Mouse (Mus musculus) midbrain, embryonic 16.5 days (tissue): ENCODE data around the gene Paqr5. TPM values are rescaled to one million over a fixed set of nuclear protein-coding genes. Genes with fewer than 3 reads are reported as not detected.

Experiments
- ATAC-seq: fragments of 200-750 bp; cut with Nextera tagmentation; 2 replicates; pipeline ENCODE4 v1.8.0; 2017; ENCODE audit warnings: moderate TSS enrichment
- H3K27ac ChIP-seq: fragments of 300-500 bp; sonication (generic); 2 replicates; pipeline ENCODE4 v1.5.1; 2014; ENCODE audit warnings: mild to moderate bottlenecking, low read length, mixed read lengths
- H3K27me3 ChIP-seq: fragments of 300-500 bp; sonication (generic); 2 replicates; pipeline ENCODE4 v1.6.1; 2014; ENCODE audit warnings: low read depth, low read length, mixed read lengths; ENCODE audit not compliant: control insufficient read depth, insufficient read depth
- H3K36me3 ChIP-seq: fragments of 300-500 bp; sonication (generic); 2 replicates; pipeline ENCODE4 v1.6.1; 2014; ENCODE audit warnings: mild to moderate bottlenecking, low read length, moderate library complexity, mixed read lengths; ENCODE audit not compliant: control insufficient read depth, insufficient read depth
- H3K4me1 ChIP-seq: fragments of 300-500 bp; sonication (generic); 2 replicates; pipeline ENCODE4 v1.6.1; 2014; ENCODE audit warnings: mild to moderate bottlenecking, low read length, mixed read lengths; ENCODE audit not compliant: control insufficient read depth, insufficient read depth
- H3K4me2 ChIP-seq: fragments of 300-500 bp; sonication (generic); 2 replicates; pipeline ENCODE4 v1.6.1; 2014; ENCODE audit warnings: mild to moderate bottlenecking, low read length, mixed read lengths
- H3K4me3 ChIP-seq: fragments of 300-500 bp; sonication (generic); 2 replicates; pipeline ENCODE4 v1.5.1; 2014; ENCODE audit warnings: low read depth, mild to moderate bottlenecking, low read length, moderate library complexity, mixed read lengths
- H3K9ac ChIP-seq: fragments of 300-500 bp; sonication (generic); 2 replicates; pipeline ENCODE4 v1.6.1; 2014; ENCODE audit warnings: low read depth, low read length, mixed read lengths
- H3K9me3 ChIP-seq: fragments of 300-500 bp; sonication (generic); replicated peaks from 2 replicates; pipeline ENCODE4 v1.6.1; 2014; ENCODE audit warnings: mild to moderate bottlenecking, low read length, mixed read lengths; ENCODE audit not compliant: control insufficient read depth, poor library complexity, severe bottlenecking
- WGBS: fragments of 180-500 bp; shearing (Covaris S2); extraction: QIAGEN DNeasy Blood & Tissue Kit; methylation state at CpG from one replicate; pipeline ENCODE4 v1.1.7; 2014; 5-methylcytosine and 5-hydroxymethylcytosine counted together
- polyA plus RNA-seq: library from polyadenylated mRNA; unstranded; fragments of >200 nt; fragmentation: Nextera tagmentation; extraction: Ambion mirVana; gene quantifications from 2 replicates; pipeline ENCODE4 v1.2.1, GENCODE M21; 2015

Paqr5 gene
- polyA plus RNA-seq, 1 experiment from 2014 or later, result 0.18 TPM

- Histone ChIP-seq H3K4me3 (no peak overlapping the region), H3K27ac (no peak overlapping the region), H3K4me1 (no peaks in the 10 kb centered on the region), H3K4me2 (peak overlapping the region; percentile 34), H3K36me3 (no peaks in the 10 kb centered on the region), H3K9me3 (no peaks in the 10 kb centered on the region), H3K9ac (no peak overlapping the region), H3K27me3 (no peaks in the 10 kb centered on the region)
- 3% methylated on average over 20 of the region's 20 CpGs for WGBS
- ATAC-seq, result peak; percentile 66; the same call in 1 of the 2 replicates
Observed at GRCm38 (mm10) chr9:62040008-62040608, 13.5 kb upstream of the Paqr5 start.

GRCm38 (mm10) chr9:62035806-62036205 is 9.2 kb upstream of the Paqr5 start:
- WGBS, result 63% methylated on average over 1 of the region's 1 CpGs
- Histone ChIP-seq H3K9me3 (no peaks in the 10 kb centered on the region), H3K4me3 (no peak overlapping the region)

DNA sequence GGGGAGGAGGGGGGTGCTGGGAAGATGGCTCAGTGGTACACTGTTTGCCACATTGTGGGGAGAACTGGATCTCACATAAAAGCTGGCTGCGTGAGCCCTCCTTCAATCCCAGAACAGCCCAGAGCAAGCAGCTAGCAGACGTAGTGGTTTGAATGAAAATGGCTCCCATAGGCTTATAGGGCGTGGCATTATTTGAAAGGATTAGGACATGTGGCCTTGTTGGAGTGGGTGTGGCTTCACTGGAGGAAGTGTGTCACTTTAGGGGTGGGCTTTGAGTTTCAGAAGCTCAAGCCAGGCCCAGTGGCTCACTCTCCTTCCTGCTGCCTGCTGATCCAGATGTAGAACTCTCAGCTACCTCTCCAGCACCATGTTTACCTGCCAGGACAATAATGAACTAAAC is 5.5 kb upstream of the Paqr5 start:
- no peak for ATAC-seq
- Histone ChIP-seq H3K9me3 (no peaks in the 10 kb centered on the region), H3K9ac (no peak overlapping the region), H3K27ac (no peak overlapping the region), H3K36me3 (no peaks in the 10 kb centered on the region), H3K4me3 (no peak overlapping the region), H3K4me2 (no peak overlapping the region), H3K4me1 (no peaks in the 10 kb centered on the region), H3K27me3 (peaks cover 2% of the 10 kb centered on the region)
- 90% methylated on average over 3 of the region's 3 CpGs for WGBS

More at GRCm38 (mm10) chr9:62035806-62036205, 9.2 kb upstream of the Paqr5 start:
- H3K4me1 ChIP-seq, result no peaks in the 10 kb centered on the region
- ATAC-seq, result no peak
- H3K36me3 ChIP-seq, result no peaks in the 10 kb centered on the region
- no peak overlapping the region for H3K9ac ChIP-seq
- H3K4me2 ChIP-seq, result no peak overlapping the region
- H3K27me3 ChIP-seq, result no peaks in the 10 kb centered on the region
- H3K27ac ChIP-seq, result no peak overlapping the region

DNA sequence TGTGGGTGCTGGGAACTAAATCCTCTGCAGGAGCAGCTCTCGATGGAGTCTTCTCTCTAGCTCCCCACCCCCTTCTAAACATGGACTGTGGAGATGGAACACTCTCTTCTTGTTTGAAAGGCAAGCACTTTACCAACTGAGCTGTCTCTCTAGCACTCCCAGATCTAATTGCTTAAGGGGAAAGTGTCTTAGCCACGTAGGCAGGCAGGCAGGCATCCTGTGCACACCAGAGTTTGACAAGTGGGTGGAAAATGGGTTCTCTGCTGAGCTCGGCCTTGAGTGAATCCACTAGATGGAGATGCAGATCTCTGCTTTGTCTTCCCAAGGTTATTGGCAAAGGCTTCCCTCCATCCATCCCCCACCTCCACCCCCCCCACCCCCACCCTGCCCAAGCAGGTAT is 1.4 kb upstream of the Paqr5 start:
- peaks cover 4% of the 10 kb centered on the region for H3K4me1 ChIP-seq
- H3K9me3 ChIP-seq, result no peaks in the 10 kb centered on the region
- H3K4me3 ChIP-seq, result no peak overlapping the region
- no peak for ATAC-seq
- no peaks in the 10 kb centered on the region for H3K36me3 ChIP-seq
- H3K27me3 ChIP-seq, result peaks cover 17% of the 10 kb centered on the region
- WGBS, result 52% methylated on average over 3 of the region's 3 CpGs
- H3K4me2 ChIP-seq, result no peak overlapping the region
- H3K9ac ChIP-seq, result no peak overlapping the region
- H3K27ac ChIP-seq, result no peak overlapping the region

DNA sequence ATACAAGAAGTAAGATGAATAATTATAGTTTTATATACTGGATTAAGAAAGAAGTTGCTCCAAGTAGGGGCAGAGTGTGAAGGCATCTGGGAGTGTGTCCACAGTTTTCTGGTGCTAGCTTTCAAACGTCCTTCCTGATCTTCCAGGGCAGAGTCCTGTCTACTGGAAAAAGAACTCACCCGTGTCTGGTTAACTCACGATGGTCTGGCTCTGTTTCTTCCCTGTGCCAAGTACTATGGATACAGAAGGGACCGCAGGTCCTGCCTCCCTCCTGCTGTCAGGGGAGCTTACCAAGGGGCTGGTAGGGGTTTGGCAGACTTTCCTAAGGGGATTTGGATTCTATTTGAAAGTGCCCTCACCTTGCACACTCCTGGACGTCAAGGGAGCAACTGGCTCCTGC is 1.6 kb downstream of the Paqr5 start:
- peaks cover 17% of the 10 kb centered on the region for H3K27me3 ChIP-seq
- H3K9me3 ChIP-seq, result no peaks in the 10 kb centered on the region
- no peak overlapping the region for H3K27ac ChIP-seq
- H3K4me3 ChIP-seq, result no peak overlapping the region
- WGBS, result 44% methylated on average over 5 of the region's 5 CpGs
- H3K9ac ChIP-seq, result no peak overlapping the region
- H3K36me3 ChIP-seq, result no peaks in the 10 kb centered on the region
- peaks cover 4% of the 10 kb centered on the region for H3K4me1 ChIP-seq
- ATAC-seq, result no peak
- H3K4me2 ChIP-seq, result no peak overlapping the region

GRCm38 (mm10) chr9:62023879-62024278 is 2.8 kb downstream of the Paqr5 start:
- Histone ChIP-seq H3K4me3 (no peak overlapping the region), H3K4me1 (peaks cover 4% of the 10 kb centered on the region), H3K9ac (no peak overlapping the region), H3K9me3 (no peaks in the 10 kb centered on the region), H3K36me3 (no peaks in the 10 kb centered on the region), H3K4me2 (no peak overlapping the region), H3K27me3 (peaks cover 17% of the 10 kb centered on the region), H3K27ac (no peak overlapping the region)
- ATAC-seq, result no peak
- 63% methylated on average over 4 of the region's 4 CpGs for WGBS

GRCm38 (mm10) chr9:62022961-62023680 is 3.5 kb downstream of the Paqr5 start:
- ATAC-seq, result no peak
- Histone ChIP-seq H3K9me3 (no peaks in the 10 kb centered on the region), H3K27ac (no peak overlapping the region), H3K4me3 (no peak overlapping the region), H3K4me2 (no peak overlapping the region), H3K36me3 (no peaks in the 10 kb centered on the region), H3K4me1 (peaks cover 4% of the 10 kb centered on the region), H3K27me3 (peaks cover 17% of the 10 kb centered on the region), H3K9ac (no peak overlapping the region)
- WGBS, result 83% methylated on average over 6 of the region's 6 CpGs

GRCm38 (mm10) chr9:62021583-62022120 is 5.0 kb downstream of the Paqr5 start:
- no peaks in the 10 kb centered on the region for H3K36me3 ChIP-seq
- H3K4me3 ChIP-seq, result no peak overlapping the region
- no peak overlapping the region for H3K9ac ChIP-seq
- no peak overlapping the region for H3K27ac ChIP-seq
- H3K4me2 ChIP-seq, result no peak overlapping the region
- H3K4me1 ChIP-seq, result peaks cover 3% of the 10 kb centered on the region
- no peak for ATAC-seq
- no peaks in the 10 kb centered on the region for H3K9me3 ChIP-seq
- H3K27me3 ChIP-seq, result peaks cover 10% of the 10 kb centered on the region
- 80% methylated on average over 7 of the region's 7 CpGs for WGBS

DNA sequence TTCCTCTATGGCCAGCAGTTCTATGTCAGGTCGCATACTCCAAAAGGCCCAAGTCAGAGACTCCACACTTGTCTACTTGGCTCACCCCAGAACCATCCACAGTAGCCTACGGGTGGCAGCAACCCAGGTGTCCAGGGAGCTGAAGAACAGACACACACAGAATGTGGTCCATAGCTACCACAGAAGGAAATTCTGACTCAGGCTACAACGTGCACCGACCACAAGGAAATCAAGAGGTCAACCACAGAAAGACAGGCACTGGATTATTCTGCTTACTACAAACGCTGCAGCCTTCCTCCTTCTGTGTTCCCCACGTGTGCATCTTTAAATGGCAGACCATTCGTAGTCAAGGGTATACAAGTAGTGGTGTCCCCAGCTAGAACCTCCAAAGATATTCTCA is 6.4 kb downstream of the Paqr5 start:
- H3K9ac ChIP-seq, result no peak overlapping the region

More for the DNA sequence above, 6.4 kb downstream of the Paqr5 start:
- no peak for ATAC-seq
- WGBS, result 82% methylated on average over 7 of the region's 7 CpGs
- Histone ChIP-seq H3K27ac (no peak overlapping the region), H3K4me1 (no peaks in the 10 kb centered on the region), H3K4me2 (no peak overlapping the region), H3K27me3 (peaks cover 1% of the 10 kb centered on the region; the same call in 1 of the 2 replicates), H3K36me3 (no peaks in the 10 kb centered on the region), H3K4me3 (no peak overlapping the region), H3K9me3 (no peaks in the 10 kb centered on the region)
